Mouse (Mus musculus) intestine, embryonic 16.5 days (tissue): Measurements from ENCODE around the gene Zcchc3. TPM values are rescaled to one million over a fixed set of nuclear protein-coding genes. Genes with fewer than 3 reads are reported as not detected.

ENCODE experiments used
- ATAC-seq: fragments of 200-750 bp; cut with Nextera tagmentation; 2 replicates; pipeline ENCODE4 v1.8.0; 2017; ENCODE audit warnings: moderate TSS enrichment, moderate library complexity
- H3K27ac ChIP-seq: fragments of 300-500 bp; sonication (generic); 2 replicates; pipeline ENCODE4 v1.5.1; 2014; ENCODE audit warnings: mild to moderate bottlenecking, low read length
- H3K27me3 ChIP-seq: fragments of 300-500 bp; sonication (generic); replicated peaks from 2 replicates; pipeline ENCODE4 v1.6.1; 2014; ENCODE audit warnings: low read length, control low read depth, mixed read lengths; ENCODE audit not compliant: control insufficient read depth, insufficient read depth
- H3K36me3 ChIP-seq: fragments of 300-500 bp; sonication (generic); 2 replicates; pipeline ENCODE4 v1.6.1; 2014; ENCODE audit warnings: low read length, control low read depth; ENCODE audit not compliant: control insufficient read depth, insufficient read depth
- H3K4me1 ChIP-seq: fragments of 300-500 bp; sonication (generic); 2 replicates; pipeline ENCODE4 v1.6.1; 2014; ENCODE audit warnings: low read length, control low read depth, mixed read lengths; ENCODE audit not compliant: control insufficient read depth, insufficient read depth
- H3K4me2 ChIP-seq: fragments of 300-500 bp; sonication (generic); 2 replicates; pipeline ENCODE4 v1.6.1; 2014; ENCODE audit warnings: low read depth, low read length, control low read depth
- H3K4me3 ChIP-seq: fragments of 300-500 bp; sonication (generic); 2 replicates; pipeline ENCODE4 v1.5.1; 2014; ENCODE audit warnings: mild to moderate bottlenecking, low read length
- H3K9ac ChIP-seq: fragments of 300-500 bp; sonication (generic); 2 replicates; pipeline ENCODE4 v1.6.1; 2014; ENCODE audit warnings: low read depth, low read length
- H3K9me3 ChIP-seq: fragments of 300-500 bp; sonication (generic); 2 replicates; pipeline ENCODE4 v1.6.1; 2016; ENCODE audit warnings: low read length, control low read depth; ENCODE audit not compliant: control insufficient read depth
- WGBS: fragments of 180-500 bp; shearing (Covaris S2); extraction: QIAGEN DNeasy Blood & Tissue Kit; methylation state at CpG from one replicate; pipeline ENCODE4 v1.1.7; 2014; 5-methylcytosine and 5-hydroxymethylcytosine counted together
- polyA plus RNA-seq: library from polyadenylated mRNA; unstranded; fragments of >200 nt; fragmentation: Nextera tagmentation; extraction: Ambion mirVana; gene quantifications from 2 replicates; pipeline ENCODE4 v1.2.1, GENCODE M21; 2015

Zcchc3 gene
- polyA plus RNA-seq, 1 experiment from 2014 or later, result 20.7 TPM

DNA sequence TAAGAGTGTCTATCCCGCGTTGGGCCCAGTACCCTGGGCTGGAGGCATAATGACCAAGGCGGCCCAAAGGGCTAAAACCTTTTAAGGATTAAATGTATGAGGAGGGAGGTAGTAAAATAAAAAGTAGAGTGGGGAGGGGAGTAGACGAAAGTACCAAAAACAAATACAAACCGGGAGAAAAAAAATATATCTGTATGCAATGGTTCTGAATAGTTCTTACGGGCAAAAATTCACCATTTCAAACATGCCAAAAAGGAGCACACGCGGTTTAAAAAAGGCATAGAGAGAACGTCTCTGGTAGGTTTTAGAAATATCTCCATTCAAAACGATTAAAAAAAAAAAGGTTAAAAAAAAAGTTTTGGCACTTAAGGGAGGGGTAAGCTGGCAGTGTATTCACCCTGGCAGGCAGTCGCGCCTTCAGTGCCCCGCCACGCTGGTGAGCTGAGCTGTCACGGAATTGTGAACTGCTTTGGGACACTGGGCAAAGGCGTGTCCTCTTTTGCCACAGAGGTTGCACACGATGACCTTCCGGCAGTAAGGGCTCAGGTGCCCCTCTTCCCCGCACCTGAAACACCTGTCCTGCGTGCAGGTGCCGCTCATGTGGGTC is 1.6 kb downstream of the Zcchc3 start:
- peaks cover 8% of the 10 kb centered on the region for H3K9me3 ChIP-seq
- peak overlapping the region; percentile 80 for H3K4me2 ChIP-seq
- H3K36me3 ChIP-seq, result no peaks in the 10 kb centered on the region
- H3K4me1 ChIP-seq, result peaks cover 19% of the 10 kb centered on the region
- no peaks in the 10 kb centered on the region for H3K27me3 ChIP-seq
- no peak for ATAC-seq
- WGBS, result 2% methylated on average over 21 of the region's 21 CpGs
- peak overlapping the region; percentile 92 for H3K4me3 ChIP-seq
- peak overlapping the region; percentile 99 for H3K9ac ChIP-seq
- H3K27ac ChIP-seq, result peak overlapping the region; percentile 88

DNA sequence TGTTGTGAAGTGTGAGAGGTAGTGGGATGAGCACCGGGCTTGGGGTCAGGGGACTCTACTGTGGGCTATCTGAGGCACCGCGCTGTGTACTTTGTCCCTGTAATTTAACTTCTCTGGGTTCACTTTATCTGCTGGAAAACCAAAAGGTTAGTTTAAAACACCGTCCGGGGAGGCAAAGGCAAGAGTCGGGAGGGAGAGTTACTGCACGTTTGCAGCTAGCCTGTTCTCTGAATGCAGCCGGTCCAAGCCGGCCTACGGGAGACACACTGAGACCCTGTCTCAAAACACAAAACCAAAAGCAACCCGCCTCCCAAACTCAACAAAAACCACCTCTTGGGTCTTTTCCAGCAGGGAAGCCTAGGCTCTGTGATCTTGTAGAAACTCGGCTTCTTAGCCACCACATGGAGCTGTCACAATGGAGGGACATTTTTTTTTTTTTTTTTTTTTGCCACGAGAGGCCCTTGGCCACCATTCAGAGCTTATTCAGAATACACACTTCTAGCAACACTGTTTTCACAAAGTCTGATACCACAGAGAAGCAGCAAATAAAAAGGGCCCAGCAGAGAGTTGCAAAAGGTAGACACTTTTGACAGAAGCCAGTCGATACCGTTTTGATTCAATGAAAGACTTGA is 2.2 kb downstream of the Zcchc3 start:
- ATAC-seq, result peak; percentile 9; the same call in 1 of the 2 replicates
- peak overlapping the region; percentile 88 for H3K27ac ChIP-seq
- WGBS, result 6% methylated on average over 15 of the region's 15 CpGs

DNA sequence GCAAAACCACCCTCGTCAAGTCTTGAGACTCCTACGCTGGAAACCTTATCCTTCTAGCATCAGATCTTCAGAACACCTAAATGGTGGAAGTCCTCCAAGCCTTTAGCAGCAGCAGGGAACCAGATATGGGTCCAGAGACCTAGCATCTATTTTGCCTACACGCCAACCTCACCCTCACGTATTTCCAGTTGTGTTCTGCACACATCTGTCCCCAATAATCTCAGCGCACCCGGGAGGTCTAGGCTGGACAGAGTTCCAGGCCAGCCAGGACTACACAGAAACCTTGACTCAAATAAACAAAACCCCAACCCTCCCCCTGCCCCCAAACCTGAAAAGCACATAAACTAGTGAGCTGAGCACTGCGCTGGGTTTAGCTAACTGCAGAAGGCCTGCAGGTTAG is 3.4 kb downstream of the Zcchc3 start:
- Histone ChIP-seq H3K4me3 (peak overlapping the region; percentile 92), H3K27ac (peak overlapping the region; percentile 88), H3K27me3 (no peaks in the 10 kb centered on the region), H3K36me3 (no peaks in the 10 kb centered on the region), H3K9me3 (peaks cover 8% of the 10 kb centered on the region), H3K9ac (peak overlapping the region; percentile 99), H3K4me1 (peaks cover 20% of the 10 kb centered on the region), H3K4me2 (peak overlapping the region; percentile 80)
- ATAC-seq, result no peak
- 18% methylated on average over 7 of the region's 7 CpGs for WGBS

More for the DNA sequence above, 2.2 kb downstream of the Zcchc3 start:
- H3K4me3 ChIP-seq, result peak overlapping the region; percentile 92
- no peaks in the 10 kb centered on the region for H3K27me3 ChIP-seq
- H3K4me1 ChIP-seq, result peaks cover 19% of the 10 kb centered on the region
- peak overlapping the region; percentile 80 for H3K4me2 ChIP-seq
- peak overlapping the region; percentile 99 for H3K9ac ChIP-seq
- H3K9me3 ChIP-seq, result peaks cover 8% of the 10 kb centered on the region
- no peaks in the 10 kb centered on the region for H3K36me3 ChIP-seq

DNA sequence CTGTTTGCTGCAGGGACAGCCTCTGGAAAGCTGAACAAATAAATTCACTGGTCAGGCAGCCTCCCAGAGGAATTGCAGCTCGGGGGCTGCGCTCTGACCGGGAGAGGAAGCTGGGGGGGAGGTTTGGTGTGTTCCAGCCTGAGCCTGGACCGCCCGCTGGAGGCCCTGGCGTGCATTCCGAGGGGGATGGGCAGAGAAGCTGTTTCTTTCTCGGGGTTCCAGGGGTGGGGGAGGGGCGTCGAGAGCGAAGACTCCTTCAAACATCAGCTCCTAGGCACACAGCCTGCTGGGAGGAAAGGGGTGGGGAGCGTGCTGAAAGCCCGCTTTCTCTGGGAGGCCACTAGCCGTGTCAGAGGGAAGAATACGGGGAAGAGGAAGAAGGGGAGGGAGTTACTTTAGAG is 3.9 kb downstream of the Zcchc3 start:
- peak overlapping the region; percentile 88 for H3K27ac ChIP-seq
- H3K4me1 ChIP-seq, result peaks cover 23% of the 10 kb centered on the region
- H3K4me3 ChIP-seq, result peak overlapping the region; percentile 92
- H3K36me3 ChIP-seq, result no peaks in the 10 kb centered on the region
- H3K27me3 ChIP-seq, result no peaks in the 10 kb centered on the region
- H3K4me2 ChIP-seq, result peak overlapping the region; percentile 80
- H3K9me3 ChIP-seq, result peaks cover 3% of the 10 kb centered on the region; the same call in 1 of the 2 replicates
- WGBS, result 5% methylated on average over 15 of the region's 15 CpGs
- ATAC-seq, result peak; percentile 61
- peak overlapping the region; percentile 99 for H3K9ac ChIP-seq

DNA sequence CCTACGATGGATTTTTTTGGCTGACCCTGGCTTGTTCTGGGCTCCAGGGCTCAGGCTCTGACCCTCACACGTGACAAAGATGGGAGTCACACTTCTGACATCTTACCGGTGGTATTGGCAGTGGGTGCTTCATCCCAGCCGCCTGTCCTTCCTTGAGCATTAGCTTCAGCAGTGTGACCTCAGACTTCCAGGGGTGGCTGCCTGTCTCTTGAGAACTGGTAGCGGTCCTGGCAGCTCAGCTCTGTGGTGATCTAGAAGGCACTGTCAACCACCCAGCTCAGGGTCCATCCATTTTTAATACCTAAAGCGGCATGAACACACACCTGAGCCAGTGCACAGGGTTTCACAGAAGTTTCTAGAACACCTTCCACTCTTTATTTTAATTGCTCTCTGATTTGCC is 5.0 kb downstream of the Zcchc3 start:
- no peaks in the 10 kb centered on the region for H3K9me3 ChIP-seq
- H3K4me1 ChIP-seq, result peaks cover 23% of the 10 kb centered on the region
- H3K4me3 ChIP-seq, result no peak overlapping the region
- peak overlapping the region; percentile 88; the same call in 1 of the 2 replicates for H3K27ac ChIP-seq
- no peak overlapping the region for H3K9ac ChIP-seq
- WGBS, result 71% methylated on average over 6 of the region's 6 CpGs
- no peaks in the 10 kb centered on the region for H3K36me3 ChIP-seq
- no peak overlapping the region for H3K4me2 ChIP-seq
- ATAC-seq, result no peak
- no peaks in the 10 kb centered on the region for H3K27me3 ChIP-seq

DNA sequence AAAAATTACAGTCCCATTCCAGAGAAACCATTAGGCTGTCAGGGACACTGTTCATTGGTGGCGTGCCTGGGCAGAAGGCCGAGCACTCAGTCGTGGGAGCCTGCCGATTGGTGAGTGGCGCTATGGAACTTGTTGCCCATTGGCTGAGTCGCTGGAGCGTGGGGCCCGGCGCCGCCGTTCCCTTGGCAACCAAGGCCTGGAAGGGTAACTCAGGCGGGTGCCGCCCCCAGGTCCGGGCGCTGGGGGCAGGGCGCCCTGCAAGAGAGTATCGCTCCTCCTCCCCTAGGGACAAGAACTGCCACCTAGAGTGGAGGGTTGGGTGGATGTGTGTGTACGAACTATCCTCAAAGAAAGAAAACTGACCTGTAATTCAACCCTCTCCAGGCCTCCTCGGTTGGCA is 8.7 kb downstream of the Zcchc3 start:
- peaks cover 17% of the 10 kb centered on the region for H3K4me1 ChIP-seq
- peak; percentile 96 for ATAC-seq
- peak overlapping the region; percentile 55 for H3K9ac ChIP-seq
- H3K36me3 ChIP-seq, result no peaks in the 10 kb centered on the region
- H3K27me3 ChIP-seq, result no peaks in the 10 kb centered on the region
- peak overlapping the region; percentile 68 for H3K27ac ChIP-seq
- no peaks in the 10 kb centered on the region for H3K9me3 ChIP-seq
- H3K4me2 ChIP-seq, result peak overlapping the region; percentile 65
- under 1% methylated on average over 19 of the region's 19 CpGs for WGBS
- H3K4me3 ChIP-seq, result peak overlapping the region; percentile 40

DNA sequence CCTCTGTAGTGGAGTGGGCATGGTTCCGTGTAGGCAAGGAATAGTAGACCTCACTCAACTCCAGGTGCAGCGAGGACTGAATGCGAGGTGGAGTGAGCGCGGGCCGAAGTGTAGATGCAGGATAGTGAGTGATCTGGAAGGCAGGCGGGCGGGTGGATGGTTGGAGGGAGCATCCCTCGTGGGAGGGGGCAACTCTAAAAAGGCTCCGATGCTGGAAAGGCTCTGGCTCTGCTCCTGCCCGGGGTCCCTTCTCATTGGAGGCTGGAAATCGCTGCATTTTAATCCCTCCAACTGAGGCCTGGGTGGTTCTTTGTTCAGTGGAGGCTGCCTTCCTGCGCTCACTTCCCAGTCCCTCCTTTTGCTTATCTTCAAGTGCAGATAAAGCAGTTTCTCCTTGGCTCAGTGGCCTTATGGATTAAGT is 15.7 kb downstream of the Zcchc3 start:
- no peaks in the 10 kb centered on the region for H3K27me3 ChIP-seq
- no peak; the same call in 1 of the 2 replicates for ATAC-seq
- peaks cover 14% of the 10 kb centered on the region for H3K4me1 ChIP-seq
- WGBS, result 1% methylated on average over 13 of the region's 13 CpGs
- peak overlapping the region; percentile 99 for H3K27ac ChIP-seq
- peak overlapping the region; percentile 86 for H3K4me3 ChIP-seq
- H3K4me2 ChIP-seq, result peak overlapping the region; percentile 86
- H3K9ac ChIP-seq, result peak overlapping the region; percentile 92
- no peaks in the 10 kb centered on the region for H3K9me3 ChIP-seq
- no peaks in the 10 kb centered on the region for H3K36me3 ChIP-seq

DNA sequence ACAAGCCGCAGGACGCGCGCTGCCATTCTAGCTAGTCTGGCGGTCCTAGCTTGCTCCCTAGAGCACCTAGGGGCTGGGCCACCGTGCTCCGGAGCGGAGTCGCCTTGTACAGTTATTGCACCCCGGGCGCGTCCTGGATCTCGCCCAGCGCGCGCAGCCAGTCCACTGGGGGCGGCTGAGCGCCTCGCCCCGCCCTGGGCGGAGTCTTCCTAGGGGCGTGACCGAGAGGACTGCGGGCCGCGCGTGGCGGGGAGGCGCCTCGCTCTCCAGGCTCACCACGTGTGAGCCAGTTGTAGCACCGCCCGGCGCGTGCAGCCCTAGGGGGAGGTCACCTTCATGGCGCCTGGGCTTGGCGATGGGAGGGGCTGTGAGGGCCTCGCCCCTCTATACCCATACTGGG is 16.1 kb downstream of the Zcchc3 start:
- Histone ChIP-seq H3K9me3 (no peaks in the 10 kb centered on the region), H3K9ac (peak overlapping the region; percentile 92), H3K4me2 (peak overlapping the region; percentile 86), H3K27me3 (no peaks in the 10 kb centered on the region), H3K27ac (peak overlapping the region; percentile 99), H3K4me3 (peak overlapping the region; percentile 86), H3K4me1 (peaks cover 17% of the 10 kb centered on the region), H3K36me3 (no peaks in the 10 kb centered on the region)
- ATAC-seq, result peak; percentile 86
- under 1% methylated on average over 38 of the region's 38 CpGs for WGBS

DNA sequence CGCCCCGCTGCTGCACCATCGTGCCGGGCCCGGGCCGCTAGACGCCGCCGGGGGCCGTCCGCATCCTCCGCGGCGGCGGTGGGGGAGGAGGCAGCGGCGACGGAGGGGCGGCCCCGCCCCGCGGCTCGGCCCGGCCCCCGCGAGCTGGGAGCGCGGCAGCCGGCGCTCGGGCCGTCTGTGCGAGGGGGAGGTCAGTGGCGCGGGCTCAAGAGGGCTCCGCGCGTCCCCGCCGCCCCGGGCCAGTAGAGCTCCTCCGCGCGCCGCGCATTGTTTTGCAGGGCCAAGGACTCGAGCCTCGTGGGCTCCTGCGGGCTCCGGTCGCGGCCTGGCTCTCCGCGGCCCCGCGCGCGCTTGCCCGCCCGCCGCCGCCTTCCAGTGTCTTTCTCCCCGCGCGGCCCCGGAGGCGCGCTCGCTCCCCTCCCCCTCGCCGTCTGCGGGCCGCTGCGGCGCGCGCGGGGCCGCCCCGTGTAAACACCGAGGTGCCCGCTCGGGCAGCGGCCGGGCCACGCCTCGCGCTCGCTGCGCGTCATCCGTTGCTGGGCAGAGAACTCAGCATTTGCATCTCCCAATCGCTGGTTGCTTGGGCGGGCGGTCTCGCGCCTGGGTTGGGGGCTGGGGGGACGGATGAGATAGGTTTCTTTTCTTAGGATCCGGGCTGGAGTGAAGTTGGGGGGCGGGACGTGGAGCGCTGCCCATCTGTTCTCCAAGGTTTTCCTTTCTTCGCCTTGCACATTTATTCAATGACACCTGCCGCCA is 17.0 kb downstream of the Zcchc3 start, which contains the start of gene Sox12:
Sox12 (minus strand) TSS at position 384 of the 756 bp plus-strand sequence.
- Histone ChIP-seq H3K9me3 (no peaks in the 10 kb centered on the region), H3K4me1 (peaks cover 19% of the 10 kb centered on the region), H3K4me2 (peak within 1 kb of the TSS; percentile 86), H3K27me3 (no peaks in the 10 kb centered on the region), H3K4me3 (peak within 1 kb of the TSS; percentile 86), H3K36me3 (no peaks in the 10 kb centered on the region), H3K9ac (peak within 1 kb of the TSS; percentile 92), H3K27ac (peak within 1 kb of the TSS; percentile 99)
- ATAC-seq, result peak; percentile 65
- WGBS, result under 1% methylated on average over 91 of the region's 104 CpGs
